Mouse (Mus musculus): ENCODE measurements around the gene Lypd6. TPM values are rescaled to one million over a fixed set of nuclear protein-coding genes. Genes with fewer than 3 reads are reported as not detected.

The Lypd6 gene
- not detected in 2 replicates for polyA plus RNA-seq (2012)

GRCm38 (mm10) chr2:50066246-50066967 is at the start of gene Lypd6:
Lypd6 (plus strand) TSS chr2:50066429.
- no peak for TF ChIP-seq GATA1 (IDR thresholded peaks at IDR 0.05; ENCODE audit: low read length)

GRCm38 (mm10) chr2:50019477-50019876 is 46.8 kb upstream of the Lypd6 start:
- no peak for TF ChIP-seq GATA1 (IDR thresholded peaks at IDR 0.05; ENCODE audit: low read length)

GRCm38 (mm10) chr2:50025549-50025948 is 40.7 kb upstream of the Lypd6 start:
- TF ChIP-seq GATA1 (IDR thresholded peaks at IDR 0.05; ENCODE audit: low read length), result no peak

- no peak for TF ChIP-seq GATA1 (IDR thresholded peaks at IDR 0.05; ENCODE audit: low read length)
These were observed 37.3 kb upstream of the Lypd6 start for GRCm38 (mm10) chr2:50028930-50029329.

GRCm38 (mm10) chr2:50044170-50044870 is 21.9 kb upstream of the Lypd6 start:
- TF ChIP-seq GATA1 (IDR thresholded peaks at IDR 0.05; ENCODE audit: low read length), result no peak

- TF ChIP-seq GATA1 (IDR thresholded peaks at IDR 0.05; ENCODE audit: low read length), result no peak
These were observed 21.3 kb upstream of the Lypd6 start for GRCm38 (mm10) chr2:50044871-50045470.

GRCm38 (mm10) chr2:50045841-50046240 is 20.4 kb upstream of the Lypd6 start:
- TF ChIP-seq GATA1 (IDR thresholded peaks at IDR 0.05; ENCODE audit: low read length), result no peak

GRCm38 (mm10) chr2:50048442-50048841 is 17.8 kb upstream of the Lypd6 start:
- TF ChIP-seq GATA1 (IDR thresholded peaks at IDR 0.05; ENCODE audit: low read length), result no peak

- TF ChIP-seq GATA1 (IDR thresholded peaks at IDR 0.05; ENCODE audit: low read length), result no peak
These were observed 12.3 kb upstream of the Lypd6 start for GRCm38 (mm10) chr2:50053893-50054292.

- TF ChIP-seq GATA1 (IDR thresholded peaks at IDR 0.05; ENCODE audit: low read length), result no peak
These were observed 355 bp upstream of the Lypd6 start for GRCm38 (mm10) chr2:50065902-50066245.

- TF ChIP-seq GATA1 (IDR thresholded peaks at IDR 0.05; ENCODE audit: low read length), result no peak
These were observed 713 bp downstream of the Lypd6 start for GRCm38 (mm10) chr2:50066968-50067315.

GRCm38 (mm10) chr2:50069571-50070295 is 3.5 kb downstream of the Lypd6 start:
- TF ChIP-seq GATA1 (IDR thresholded peaks at IDR 0.05; ENCODE audit: low read length), result no peak

- no peak for TF ChIP-seq GATA1 (IDR thresholded peaks at IDR 0.05; ENCODE audit: low read length)
These were observed 5.9 kb downstream of the Lypd6 start for GRCm38 (mm10) chr2:50072158-50072557.

GRCm38 (mm10) chr2:50084746-50085145 is 18.5 kb downstream of the Lypd6 start:
- TF ChIP-seq GATA1 (IDR thresholded peaks at IDR 0.05; ENCODE audit: low read length), result no peak

GRCm38 (mm10) chr2:50087761-50088160 is 21.5 kb downstream of the Lypd6 start:
- TF ChIP-seq GATA1 (IDR thresholded peaks at IDR 0.05; ENCODE audit: low read length), result no peak

GRCm38 (mm10) chr2:50096336-50096735 is 30.1 kb downstream of the Lypd6 start:
- TF ChIP-seq GATA1 (IDR thresholded peaks at IDR 0.05; ENCODE audit: low read length), result no peak
